Mouse (Mus musculus) right cerebral cortex, postnatal 36 days (tissue): ENCODE measurements around the gene Olfr1230.

ENCODE experiments used
- DNase-seq, 2 experiments: peaks; one replicate each; pipeline ENCODE4 v3.0.0; 2022; ENCODE audit warnings: low spot score in 2 of 2, mixed read lengths in 1 of 2

Olfr1230 gene

DNA sequence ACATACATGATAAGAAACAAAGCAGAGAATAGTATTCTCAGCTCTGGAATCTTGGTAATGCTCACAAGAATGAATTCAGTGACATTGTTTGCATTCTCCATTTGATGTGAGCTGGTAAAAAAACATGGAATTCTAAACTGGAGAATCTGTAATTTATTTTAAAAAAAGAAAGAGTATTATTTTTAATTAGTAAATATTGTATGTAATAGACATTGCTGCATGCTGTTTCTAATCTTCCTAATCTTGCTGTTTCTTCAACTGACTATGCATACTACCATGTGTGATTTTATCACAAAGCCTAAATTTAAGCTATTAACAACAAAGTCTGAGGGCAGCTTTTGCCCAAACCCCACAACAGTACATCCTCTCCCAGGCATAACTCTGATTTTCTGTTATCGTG, at the start of gene Olfr1230:
Olfr1230 (minus strand) TSS at position 101 of the 400 bp plus-strand sequence.
- DNase-seq: no peak

DNA sequence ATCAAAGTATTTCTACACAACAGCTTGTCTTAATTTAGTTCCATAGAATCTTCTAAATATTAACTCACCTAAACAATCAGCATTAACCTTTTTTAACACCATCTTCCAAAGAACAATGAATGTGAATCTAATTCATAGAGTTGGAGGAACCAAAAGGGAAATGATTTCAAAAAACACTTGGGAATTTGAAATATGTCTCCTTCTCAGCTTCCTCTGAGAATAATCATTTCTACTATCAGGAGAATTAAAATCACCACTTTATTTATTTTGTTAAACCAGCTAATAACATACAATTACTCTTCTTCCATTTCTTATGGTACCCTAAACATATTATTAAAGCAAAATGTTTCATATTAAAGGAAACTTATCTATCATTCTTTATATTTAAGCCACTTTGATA, 45.2 kb upstream of the Olfr1230 start, which contains the start of gene Olfr1233:
Olfr1233 (minus strand) TSS at position 101 of the 400 bp plus-strand sequence.
- no peak for DNase-seq

DNA sequence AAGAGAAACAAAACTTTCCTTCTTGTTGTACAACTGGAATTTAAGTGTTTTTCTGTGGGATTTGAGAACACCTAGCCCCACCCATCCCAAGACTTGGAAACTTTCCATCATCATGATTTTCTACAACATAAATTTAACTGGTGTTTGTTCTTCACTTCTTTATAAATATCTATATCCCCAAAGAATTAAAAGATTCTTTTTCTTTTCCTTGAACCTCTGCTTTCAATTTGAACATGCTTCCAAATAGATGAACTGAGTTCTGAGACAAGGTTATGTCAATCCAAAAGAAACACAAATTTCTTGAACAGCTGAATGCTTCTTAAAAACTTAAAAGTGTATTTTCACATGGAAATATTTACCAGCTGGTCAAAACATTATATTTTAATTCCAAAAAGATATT, 32.5 kb upstream of the Olfr1230 start, which contains the start of gene Olfr1232:
Olfr1232 (minus strand) TSS at position 101 of the 400 bp plus-strand sequence.
- DNase-seq: no peak

DNA sequence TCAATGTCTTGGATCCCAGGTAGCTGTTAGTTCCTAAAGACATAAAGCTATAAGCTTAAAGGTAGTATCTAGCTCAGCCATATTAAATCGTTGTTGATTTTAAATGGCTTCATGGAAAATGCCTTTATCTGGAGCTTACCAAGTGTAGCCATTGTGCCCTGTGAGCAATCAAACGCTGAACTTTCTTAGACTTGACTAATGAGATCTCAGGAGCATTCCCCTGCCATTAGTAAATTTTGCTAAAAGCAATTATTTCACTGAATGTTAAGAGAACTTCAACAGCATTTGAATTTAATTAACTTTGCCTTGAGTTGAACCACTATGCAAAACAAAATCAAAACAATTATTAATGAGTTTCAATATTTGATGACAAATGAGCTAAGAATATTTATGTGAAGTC, 9.9 kb upstream of the Olfr1230 start, which contains the start of gene Olfr1231:
Olfr1231 (minus strand) TSS at position 101 of the 400 bp plus-strand sequence.
- no peak for DNase-seq

DNA sequence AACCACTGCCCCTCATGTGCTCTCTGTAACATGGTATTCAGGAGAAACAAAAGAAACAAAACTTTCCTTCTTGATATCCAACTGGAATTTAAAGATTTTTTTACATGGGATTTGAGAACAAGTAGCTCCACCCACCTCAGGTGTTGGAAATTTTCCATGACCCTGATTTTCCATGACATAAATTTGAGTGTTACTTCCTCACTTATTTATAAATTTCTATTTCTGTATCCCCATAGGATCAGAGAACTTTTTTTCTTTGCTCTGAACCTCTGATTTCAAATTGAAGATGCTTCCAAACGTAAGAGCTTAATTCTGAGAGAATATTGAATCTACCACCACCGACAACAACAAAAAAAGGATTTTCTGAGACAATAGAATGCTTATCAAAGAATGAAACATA, 9.2 kb downstream of the Olfr1230 start, which contains the start of gene Olfr1229:
Olfr1229 (minus strand) TSS at position 101 of the 400 bp plus-strand sequence.
- no peak for DNase-seq

DNA sequence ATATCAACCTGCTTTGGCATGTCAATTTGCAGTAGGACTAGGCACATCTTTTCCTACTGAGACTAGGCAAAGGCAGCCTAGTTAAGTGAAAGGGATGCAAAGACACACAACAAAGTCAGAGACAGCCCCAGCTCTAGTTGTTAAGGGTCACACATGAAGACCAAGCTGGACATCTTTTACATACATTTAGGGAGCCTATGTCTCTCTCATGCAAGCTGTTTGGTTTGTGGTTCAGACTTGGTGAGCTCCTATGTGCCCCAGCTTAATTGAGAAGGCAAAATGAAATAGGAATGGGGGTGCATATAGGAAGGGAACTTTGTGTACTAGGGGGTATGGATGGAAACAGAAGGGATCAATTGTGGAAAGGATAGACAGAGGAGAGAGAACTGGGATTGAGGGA, 43.1 kb downstream of the Olfr1230 start, which contains the start of gene Olfr1228:
Olfr1228 (minus strand) TSS at position 101 of the 400 bp plus-strand sequence.
- DNase-seq: no peak
